Mouse (Mus musculus): ENCODE data around the gene Kcnk4.

GRCm38 (mm10) chr19:6937541-6938465 is 3.5 kb upstream of the Kcnk4 start:
- no peak for TF ChIP-seq CTCF (IDR thresholded peaks at IDR 0.05; ENCODE audit: low read depth)
- no peak for TF ChIP-seq EP300 (optimal IDR thresholded peaks at IDR 0.05)

Data from stomach, postnatal 0 days (tissue).